Mouse (Mus musculus): ENCODE measurements at regions not wholly inside any gene's neighbourhood (a gene's known extent, or its start where the extent isn't known, plus 50 kb on each side); places are given as distances from the start of the nearest gene placed in this dataset.

- in situ Hi-C loops (cut with MboI; ENCODE audit: low sequenced_read_pairs), result no loop called here
These were observed 71.5 kb upstream of the Btg1 start for GRCm38 (mm10) chr10:96545312-96545711.

DNA sequence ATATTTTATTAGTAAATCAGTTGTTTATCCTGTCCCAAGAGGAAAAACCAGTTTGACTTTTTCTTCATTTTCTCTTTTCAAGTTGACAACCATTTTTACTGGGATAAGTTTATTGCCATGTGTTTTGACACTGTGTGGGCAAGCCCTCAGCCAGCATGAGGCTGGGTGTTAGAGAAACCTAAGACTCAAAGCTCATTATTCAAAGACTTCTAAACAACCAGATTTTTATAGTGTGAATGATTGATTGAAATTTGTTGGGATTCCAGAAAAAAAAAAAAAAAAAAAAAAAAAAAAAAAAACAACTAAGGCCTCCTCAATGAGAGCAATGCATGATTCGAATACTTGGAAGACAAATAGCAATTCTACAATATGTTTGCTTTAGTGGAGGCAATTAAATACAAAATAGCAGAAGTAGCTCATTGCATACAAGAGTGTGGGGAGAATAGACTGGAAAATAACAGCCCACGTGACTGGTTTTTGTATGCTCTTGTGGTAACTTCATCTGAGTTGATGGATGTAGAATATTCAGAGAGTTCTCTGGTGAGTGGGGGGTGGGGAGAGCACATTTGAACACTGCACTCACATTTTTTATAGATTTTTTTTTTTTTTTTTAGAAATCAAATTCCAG is 70.9 kb upstream of the Btg1 start:
- in situ Hi-C loops (cut with MboI; ENCODE audit: low sequenced_read_pairs), result no loop called here

DNA sequence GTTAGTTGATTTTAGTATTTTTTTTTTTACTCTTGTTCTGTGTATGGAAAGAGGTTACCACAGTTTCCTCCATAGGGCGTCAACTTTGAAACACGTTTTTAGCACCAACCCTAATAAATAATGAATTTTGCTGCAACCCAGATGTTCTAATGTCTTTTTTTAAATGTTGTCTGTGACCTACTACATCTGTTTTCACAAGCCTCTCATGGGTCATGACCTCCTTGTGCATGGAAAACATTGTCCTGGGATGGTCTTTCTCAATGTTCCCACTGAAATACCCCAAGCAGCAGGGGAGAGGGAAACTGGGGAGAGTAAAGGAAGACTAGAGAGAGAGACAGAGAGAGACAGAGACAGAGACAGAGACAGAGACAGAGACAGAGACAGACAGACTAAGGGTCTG is 67.2 kb upstream of the Btg1 start:
- in situ Hi-C loops (cut with MboI; ENCODE audit: low sequenced_read_pairs), result no loop called here

DNA sequence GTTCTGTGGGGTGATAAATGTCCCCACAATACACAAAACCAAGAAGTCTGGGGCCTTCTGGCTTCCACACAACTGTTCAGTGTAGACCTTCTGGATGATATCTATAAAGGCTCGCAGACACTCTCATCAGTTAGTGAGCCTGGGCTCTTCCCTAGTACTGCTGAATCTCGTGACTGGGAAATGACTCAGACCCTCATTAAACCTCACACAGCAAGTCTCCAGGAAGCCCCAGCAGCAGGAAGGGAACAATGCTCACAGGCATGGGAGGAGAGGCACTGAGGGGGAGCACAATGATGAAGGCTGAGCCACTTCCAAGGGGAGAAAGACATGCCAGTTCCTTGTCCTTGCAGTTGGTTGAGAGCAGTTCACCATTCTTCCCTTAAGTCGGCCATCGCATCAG is 66.5 kb upstream of the Btg1 start:
- in situ Hi-C loops (cut with MboI; ENCODE audit: low sequenced_read_pairs), result no loop called here

DNA sequence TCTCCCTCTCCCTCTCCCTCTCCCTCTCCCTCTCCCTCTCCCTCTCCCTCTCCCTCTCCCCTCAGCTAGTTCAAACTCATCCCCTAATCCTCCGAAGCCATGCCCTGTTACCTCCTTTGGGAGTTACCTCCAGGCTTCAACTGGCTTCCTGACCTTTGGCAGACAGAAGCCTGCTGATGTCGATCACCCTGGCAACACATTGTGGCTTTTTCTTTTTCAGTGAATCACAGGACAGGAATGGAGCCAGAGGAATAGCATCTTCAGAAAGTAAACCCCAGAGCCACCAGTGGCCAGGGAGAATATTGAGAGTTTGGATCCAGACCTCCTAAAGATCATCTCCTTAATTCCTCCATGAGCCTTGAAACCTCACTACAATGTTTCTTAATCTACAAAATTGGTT is 59.5 kb upstream of the Btg1 start:
- in situ Hi-C loops (cut with MboI; ENCODE audit: low sequenced_read_pairs), result no loop called here

DNA sequence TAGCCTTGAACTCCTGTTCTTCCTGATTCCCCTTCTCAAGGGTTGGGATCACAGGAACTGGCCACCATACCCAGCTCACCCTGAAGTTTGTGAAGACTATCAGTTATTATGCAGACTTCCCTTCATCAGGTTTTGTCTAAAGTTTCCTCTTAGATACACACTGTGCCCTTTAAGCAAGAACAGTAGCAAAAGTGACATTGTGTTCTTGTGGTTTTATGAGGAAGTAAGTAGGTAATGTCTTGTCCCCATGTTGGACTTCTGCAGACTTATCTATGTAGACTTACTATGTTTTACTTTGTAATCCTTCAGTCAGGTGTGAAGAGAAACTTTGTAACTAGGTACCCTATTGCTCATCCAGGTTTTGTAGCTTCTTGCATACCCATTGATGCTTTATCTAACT is 51.5 kb upstream of the Btg1 start:
- in situ Hi-C loops (cut with MboI; ENCODE audit: low sequenced_read_pairs), result no loop called here

All from CH12F3 (cell line).